Mouse (Mus musculus) heart, adult 18-20 months (tissue): Measurements from ENCODE around the gene Gm21988. TPM values are rescaled to one million over a fixed set of nuclear protein-coding genes. Genes with fewer than 3 reads are reported as not detected.

ENCODE experiments used
- microRNA-seq, 2 experiments: library from miRNA; unstranded; fragments of <30 nt; microRNA quantifications; one replicate each; pipeline ENCODE4 v1.2.0; 2022
- total RNA-seq, 2 experiments: library from RNA; stranded (reverse); gene quantifications; 2 replicates each; pipeline ENCODE4 v1.2.3; 2021

Gene Gm21988
- total RNA-seq, 2 experiments from 2014 or later, result 2.7 TPM

Small RNA genes lying within 50 kb of the gene (microRNA-seq; reads per million reads assigned to microRNA genes)
- gene Mir195a (1,311 to 2,478 reads per million in 2 experiments), gene Mir497 (0 reads per million in 2 experiments), gene Mir497b (0 reads per million in 2 experiments)

Other genes with a start within 250 kb of the Gm21988 start
- gene Gabarap, start 248.7 kb downstream of the Gm21988 start, total RNA-seq, result 100 to 1,000 TPM; 285 to 320 TPM
- 10 to 100 TPM; 18.4 to 19.7 TPM for gene Phf23, start 244.1 kb downstream of the Gm21988 start, total RNA-seq
- 1 to 10 TPM; 3.4 to 4.8 TPM for gene Dvl2, start 239.2 kb downstream of the Gm21988 start, total RNA-seq
- gene Acadvl, start 224.4 kb downstream of the Gm21988 start, total RNA-seq, result 1,000 to 10,000 TPM; 1,326 to 1,372 TPM
- gene Dlg4, start 222.9 kb downstream of the Gm21988 start, total RNA-seq, result 1 to 10 TPM; 5.9 to 6.8 TPM
- not detected for gene Asgr1, start 185.7 kb downstream of the Gm21988 start, total RNA-seq
- gene Asgr2, start 147.2 kb downstream of the Gm21988 start, total RNA-seq, result under 1 TPM in 1 of 2 experiments, not detected in 1; 0.21 TPM
- 1 to 10 TPM; 3.5 to 5.1 TPM for gene Mgl2, start 109.5 kb downstream of the Gm21988 start, total RNA-seq
- 1 to 10 TPM; 3.1 to 3.5 TPM for gene Clec10a, start 83.6 kb downstream of the Gm21988 start, total RNA-seq
- 1 to 10 TPM in 1 of 2 experiments, under 1 TPM in 1; 0.65 to 2.2 TPM for gene Slc16a11, start 27.1 kb downstream of the Gm21988 start, total RNA-seq
- gene Slc16a13, start 18.8 kb downstream of the Gm21988 start, total RNA-seq, result 1 to 10 TPM; 2.1 to 2.9 TPM
- gene Bcl6b, start 10.0 kb downstream of the Gm21988 start, total RNA-seq, result 10 to 100 TPM in 1 of 2 experiments, 1 to 10 TPM in 1; 5.5 to 15.5 TPM
- gene 0610010K14Rik, start 1.9 kb downstream of the Gm21988 start, total RNA-seq, result 10 to 100 TPM; 29.1 to 30.6 TPM
- gene Rnasek, start within 50 bp of the Gm21988 start, total RNA-seq, result 100 to 1,000 TPM in 1 of 2 experiments, 10 to 100 TPM in 1; 97.8 to 102 TPM
- 1 to 10 TPM; 1.6 to 1.9 TPM for gene Alox12, start 15.5 kb upstream of the Gm21988 start, total RNA-seq
- gene Alox12e, start 82.8 kb upstream of the Gm21988 start, total RNA-seq, result not detected
- gene Alox15, start 112.2 kb upstream of the Gm21988 start, total RNA-seq, result 1 to 10 TPM; 4.0 to 7.2 TPM
- 10 to 100 TPM; 19.0 to 19.3 TPM for gene Pelp1, start 170.2 kb upstream of the Gm21988 start, total RNA-seq
- gene Arrb2, start 192.8 kb upstream of the Gm21988 start, total RNA-seq, result 10 to 100 TPM; 11.3 to 12.5 TPM
- 1 to 10 TPM; 7.5 to 8.2 TPM for gene Med11, start 212.1 kb upstream of the Gm21988 start, total RNA-seq
- 1 to 10 TPM; 1.7 to 2.8 TPM for gene Zmynd15, start 219.6 kb upstream of the Gm21988 start, total RNA-seq
- 1 to 10 TPM; 8.3 to 9.9 TPM for gene Cxcl16, start 220.2 kb upstream of the Gm21988 start, total RNA-seq